8 mouse cellular contexts compared by ENCODE assay signal in genomic region chr13:58387948-58388347, GRCm38 (mm10). TPM values are rescaled to one million over a fixed set of nuclear protein-coding genes. Genes with fewer than 3 reads are reported as not detected.
DNase-seq lines count a peak whose midpoint lies in the region; ATAC-seq and TF ChIP-seq lines count a peak whose summit lies in the region.

No protein-coding gene starts in this region.

- peaks cover 3% of the 10 kb centered on the region; the same call in 1 of the 2 replicates for H3K36me3 ChIP-seq in midbrain, embryonic 11.5 days (ENCODE audit: control insufficient read depth, insufficient read depth, low read length)
- H3K36me3 ChIP-seq in midbrain, embryonic 15.5 days (replicated peaks): peaks cover 13% of the 10 kb centered on the region
- H3K36me3 ChIP-seq in intestine, postnatal 0 days (ENCODE audit: control insufficient read depth, insufficient read depth): peaks cover 14% of the 10 kb centered on the region
- H3K36me3 ChIP-seq in midbrain, embryonic 14.5 days (ENCODE audit: control insufficient read depth, insufficient read depth, low read length): peaks cover 31% of the 10 kb centered on the region

- peak; percentile 94 for DNase-seq in midbrain, embryonic 11.5 days (ENCODE audit: low spot score, missing footprints)
- peak; percentile 60 to 64 for DNase-seq in cerebellum, postnatal 36 days
- DNase-seq in gastrocnemius, adult 18-20 months (ENCODE audit: low spot score): peak; percentile 77
- peak; percentile 76 to 83 for DNase-seq in left cerebral cortex, postnatal 25 days (ENCODE audit: low spot score in 2 of 2)
- peak; percentile 87 for DNase-seq in midbrain, embryonic 14.5 days
- DNase-seq in spleen, postnatal 10 days (ENCODE audit: low spot score in 2 of 2): peak; percentile 57 to 82

- H3K9me3 ChIP-seq in midbrain, embryonic 11.5 days (ENCODE audit: control insufficient read depth, low read length): no peaks in the 10 kb centered on the region
- no peaks in the 10 kb centered on the region for H3K9me3 ChIP-seq in midbrain, embryonic 15.5 days
- H3K9me3 ChIP-seq in intestine, postnatal 0 days (ENCODE audit: control insufficient read depth): no peaks in the 10 kb centered on the region
- H3K9me3 ChIP-seq in midbrain, embryonic 14.5 days (ENCODE audit: control insufficient read depth, low read length): no peaks in the 10 kb centered on the region

- intact Hi-C loops in left cerebral cortex, postnatal 25 days (cut with DNase I): loop anchor here (2.0 to 10.0 kb wide), 3 partner anchors 154 to 229 kb away; no protein-coding TSS in a partner anchor

- peak; percentile 89 for TF ChIP-seq CTCF in intestine, postnatal 0 days (IDR thresholded peaks at IDR 0.05; ENCODE audit: low read depth)

- ATAC-seq in midbrain, embryonic 11.5 days (ENCODE audit: low FRiP score): 0 out of 2 replicates have a peak, but pooled peaks have one; percentile 14
- no peak; the same call in 1 of the 2 replicates for ATAC-seq in midbrain, embryonic 15.5 days (replicated peaks)
- ATAC-seq in intestine, postnatal 0 days: peak; percentile 44
- ATAC-seq in midbrain, embryonic 14.5 days (ENCODE audit: low FRiP score, low TSS enrichment): no peak

- H3K27me3 ChIP-seq in midbrain, embryonic 11.5 days (ENCODE audit: control insufficient read depth, insufficient read depth, low read length): no peaks in the 10 kb centered on the region
- H3K27me3 ChIP-seq in midbrain, embryonic 15.5 days (replicated peaks): no peaks in the 10 kb centered on the region
- H3K27me3 ChIP-seq in intestine, postnatal 0 days (replicated peaks; ENCODE audit: control insufficient read depth, insufficient read depth, low read length): no peaks in the 10 kb centered on the region
- H3K27me3 ChIP-seq in midbrain, embryonic 14.5 days (ENCODE audit: control insufficient read depth, insufficient read depth, low read length): no peaks in the 10 kb centered on the region

- H3K4me3 ChIP-seq in midbrain, embryonic 11.5 days (ENCODE audit: low read depth, low read length): no peak overlapping the region
- H3K4me3 ChIP-seq in midbrain, embryonic 15.5 days: no peak overlapping the region
- H3K4me3 ChIP-seq in intestine, postnatal 0 days (ENCODE audit: low read depth, low read length): no peak overlapping the region
- H3K4me3 ChIP-seq in midbrain, embryonic 14.5 days (replicated peaks; ENCODE audit: low read depth, low read length): no peak overlapping the region

- no peak overlapping the region for H3K27ac ChIP-seq in midbrain, embryonic 11.5 days (ENCODE audit: low read depth, low read length)
- H3K27ac ChIP-seq in midbrain, embryonic 15.5 days: no peak overlapping the region
- no peak overlapping the region for H3K27ac ChIP-seq in intestine, postnatal 0 days (ENCODE audit: low read depth, low read length)
- no peak overlapping the region for H3K27ac ChIP-seq in midbrain, embryonic 14.5 days (replicated peaks; ENCODE audit: low read depth, low read length)

- 21% methylated on average over 7 of the region's 7 CpGs for WGBS in midbrain, embryonic 11.5 days
- WGBS in midbrain, embryonic 15.5 days: 16% methylated on average over 7 of the region's 7 CpGs
- WGBS in intestine, postnatal 0 days: 8% methylated on average over 7 of the region's 7 CpGs
- 15% methylated on average over 7 of the region's 7 CpGs for WGBS in midbrain, embryonic 14.5 days

- H3K4me2 ChIP-seq in midbrain, embryonic 11.5 days: no peak overlapping the region
- no peak overlapping the region for H3K4me2 ChIP-seq in midbrain, embryonic 15.5 days
- no peak overlapping the region for H3K4me2 ChIP-seq in intestine, postnatal 0 days (replicated peaks; ENCODE audit: low read depth)
- H3K4me2 ChIP-seq in midbrain, embryonic 14.5 days (ENCODE audit: low read length): no peak overlapping the region

- peaks cover 4% of the 10 kb centered on the region; the same call in 1 of the 2 replicates for H3K4me1 ChIP-seq in midbrain, embryonic 11.5 days (ENCODE audit: control insufficient read depth, insufficient read depth, low read length)
- H3K4me1 ChIP-seq in midbrain, embryonic 15.5 days: peaks cover 15% of the 10 kb centered on the region
- H3K4me1 ChIP-seq in intestine, postnatal 0 days (replicated peaks; ENCODE audit: control insufficient read depth, insufficient read depth, low read length): no peaks in the 10 kb centered on the region
- peaks cover 4% of the 10 kb centered on the region; the same call in 1 of the 2 replicates for H3K4me1 ChIP-seq in midbrain, embryonic 14.5 days (ENCODE audit: control insufficient read depth, insufficient read depth, low read length)

- H3K9ac ChIP-seq in midbrain, embryonic 11.5 days (ENCODE audit: low read length): no peak overlapping the region
- no peak overlapping the region for H3K9ac ChIP-seq in midbrain, embryonic 15.5 days
- H3K9ac ChIP-seq in intestine, postnatal 0 days (ENCODE audit: low read depth, low read length): no peak overlapping the region
- no peak overlapping the region for H3K9ac ChIP-seq in midbrain, embryonic 14.5 days (replicated peaks; ENCODE audit: low read length)

RNA-seq across cellular contexts. Expression of gene 2210016F16Rik, which starts 2.9 kb away (rescaled TPM):
- polyA plus RNA-seq in midbrain, embryonic 11.5 days (2014; fragmentation: Nextera tagmentation; extraction: Ambion mirVana): 31.1 and 34.9 TPM in 2 replicates
- 20.6 and 22.6 TPM in 2 replicates for polyA plus RNA-seq in midbrain, embryonic 15.5 days (2015; fragmentation: Nextera tagmentation; extraction: Ambion mirVana)
- 1 to 10 TPM; 6.2 to 6.7 TPM for total RNA-seq in gastrocnemius, adult 18-20 months (2021)
- polyA plus RNA-seq in intestine, postnatal 0 days (2015; fragmentation: Nextera tagmentation; extraction: Ambion mirVana): 83.0 and 86.1 TPM in 2 replicates
- total RNA-seq in left cerebral cortex, postnatal 25 days (2021): 1 to 10 TPM; 5.7 to 6.7 TPM
- polyA plus RNA-seq in midbrain, embryonic 14.5 days (2014; fragmentation: Nextera tagmentation; extraction: Ambion mirVana): 21.0 and 22.9 TPM in 2 replicates

RNA-seq across cellular contexts. Expression of gene Rmi1, which starts 14.1 kb away (rescaled TPM):
- polyA plus RNA-seq in midbrain, embryonic 11.5 days (2014; fragmentation: Nextera tagmentation; extraction: Ambion mirVana): 34.1 and 36.6 TPM in 2 replicates
- polyA plus RNA-seq in midbrain, embryonic 15.5 days (2015; fragmentation: Nextera tagmentation; extraction: Ambion mirVana): 20.8 and 22.2 TPM in 2 replicates
- total RNA-seq in gastrocnemius, adult 18-20 months (2021): 1 to 10 TPM; 5.3 to 6.7 TPM
- polyA plus RNA-seq in intestine, postnatal 0 days (2015; fragmentation: Nextera tagmentation; extraction: Ambion mirVana): 13.2 and 14.0 TPM in 2 replicates
- 10 to 100 TPM; 13.7 to 15.2 TPM for total RNA-seq in left cerebral cortex, postnatal 25 days (2021)
- polyA plus RNA-seq in midbrain, embryonic 14.5 days (2014; fragmentation: Nextera tagmentation; extraction: Ambion mirVana): 24.6 and 26.0 TPM in 2 replicates

RNA-seq across cellular contexts. Expression of gene Hnrnpk, which starts 15.2 kb away (rescaled TPM):
- polyA plus RNA-seq in midbrain, embryonic 11.5 days (2014; fragmentation: Nextera tagmentation; extraction: Ambion mirVana): 2,649 and 2,712 TPM in 2 replicates
- polyA plus RNA-seq in midbrain, embryonic 15.5 days (2015; fragmentation: Nextera tagmentation; extraction: Ambion mirVana): 1,347 and 1,359 TPM in 2 replicates
- 100 to 1,000 TPM; 255 to 260 TPM for total RNA-seq in gastrocnemius, adult 18-20 months (2021)
- 424 and 449 TPM in 2 replicates for polyA plus RNA-seq in intestine, postnatal 0 days (2015; fragmentation: Nextera tagmentation; extraction: Ambion mirVana)
- total RNA-seq in left cerebral cortex, postnatal 25 days (2021): 100 to 1,000 TPM; 573 to 639 TPM
- 1,214 and 1,754 TPM in 2 replicates for polyA plus RNA-seq in midbrain, embryonic 14.5 days (2014; fragmentation: Nextera tagmentation; extraction: Ambion mirVana)

RNA-seq across cellular contexts. Expression of gene Kif27, which starts 29.0 kb away (rescaled TPM):
- 1.1 and 1.3 TPM in 2 replicates for polyA plus RNA-seq in midbrain, embryonic 11.5 days (2014; fragmentation: Nextera tagmentation; extraction: Ambion mirVana)
- polyA plus RNA-seq in midbrain, embryonic 15.5 days (2015; fragmentation: Nextera tagmentation; extraction: Ambion mirVana): 1.8 and 1.9 TPM in 2 replicates
- not detected for total RNA-seq in gastrocnemius, adult 18-20 months (2021)
- polyA plus RNA-seq in intestine, postnatal 0 days (2015; fragmentation: Nextera tagmentation; extraction: Ambion mirVana): 0.55 and 0.71 TPM in 2 replicates
- total RNA-seq in left cerebral cortex, postnatal 25 days (2021): 1 to 10 TPM; 2.9 to 4.3 TPM
- polyA plus RNA-seq in midbrain, embryonic 14.5 days (2014; fragmentation: Nextera tagmentation; extraction: Ambion mirVana): 1.3 and 2.3 TPM in 2 replicates

Comparison
In these comparisons a context has a peak if more than half of its experiments do, and no peak if none do; other contexts are left out.
1. ATAC-seq: peak in midbrain, embryonic 11.5 days (single experiment) and intestine, postnatal 0 days (single experiment); none in midbrain, embryonic 15.5 days (single experiment) and midbrain, embryonic 14.5 days (single experiment).
2. Peak in every context shown above with its lines, with median percentiles within 50 percentile points of each other: DNase-seq.